Mouse (Mus musculus) E14TG2a.4 (cell line): ENCODE measurements at regions not wholly inside any gene's neighbourhood (a gene's known extent, or its start where the extent isn't known, plus 50 kb on each side); places are given as distances from the start of the nearest gene placed in this dataset.

Experiments used
- CTCF ChIP-seq: conservative IDR thresholded peaks from 2 replicates; pipeline ENCODE4 v1.5.1; 2014; ENCODE audit warnings: low read length
- POU5F1 ChIP-seq: IDR thresholded peaks from 2 replicates; pipeline ENCODE4 v1.6.1; 2014; ENCODE audit warnings: low read length, borderline replicate concordance

DNA sequence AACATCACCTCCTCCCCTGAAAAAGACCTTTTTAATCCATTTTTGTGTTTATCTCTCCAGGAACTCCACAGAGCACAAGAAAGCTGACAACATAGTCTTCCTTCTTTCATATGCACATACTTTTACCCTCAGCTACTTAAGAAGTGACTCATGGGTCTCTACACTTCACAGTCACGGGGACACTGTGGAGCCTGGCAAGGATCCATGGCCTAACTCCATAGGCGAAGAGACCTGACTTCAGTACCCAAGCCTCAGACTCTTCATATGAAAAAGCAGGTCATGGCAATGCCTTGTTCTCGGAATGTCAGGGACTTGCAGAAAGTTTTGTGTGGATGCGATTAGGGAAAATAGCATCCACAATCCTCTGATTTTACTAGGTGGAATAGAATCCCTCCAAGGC, 230.9 kb downstream of the Adgrl2 start:
- no peak for TF ChIP-seq CTCF
- no peak for TF ChIP-seq POU5F1
